Mouse (Mus musculus) heart, postnatal 0 days (tissue): Measurements from ENCODE around the gene Olfr539. TPM values are rescaled to one million over a fixed set of nuclear protein-coding genes. Genes with fewer than 3 reads are reported as not detected.
"Not testable (repeated sequence)": the region's sequence is repeated elsewhere in the genome, so short reads cannot be mapped to it uniquely, and the experiment has no call there.

Experiments
- ATAC-seq: fragments of 200-750 bp; cut with Nextera tagmentation; 2 replicates; pipeline ENCODE4 v1.8.0; 2017; ENCODE audit warnings: low read depth, moderate number of reproducible peaks, moderate library complexity; ENCODE audit not compliant: insufficient read depth
- DNase-seq: peaks from one replicate; pipeline ENCODE4 v3.0.0-alpha.2; 2016; ENCODE audit warnings: low spot score
- H3K27ac ChIP-seq: fragments of 300-500 bp; sonication (generic); 2 replicates; pipeline ENCODE4 v1.5.1; 2014; ENCODE audit warnings: low read depth, mild to moderate bottlenecking
- H3K27me3 ChIP-seq: fragments of 300-500 bp; sonication (generic); 2 replicates; pipeline ENCODE4 v1.6.1; 2014; ENCODE audit warnings: low read length, mixed read lengths; ENCODE audit not compliant: control insufficient read depth, insufficient read depth
- H3K36me3 ChIP-seq: fragments of 300-500 bp; sonication (generic); replicated peaks from 2 replicates; pipeline ENCODE4 v1.6.1; 2014; ENCODE audit warnings: low read length, mixed read lengths; ENCODE audit not compliant: control insufficient read depth, insufficient read depth
- H3K4me1 ChIP-seq: fragments of 300-500 bp; sonication (generic); 2 replicates; pipeline ENCODE4 v1.6.1; 2014; ENCODE audit warnings: antibody characterized with exemption; ENCODE audit not compliant: control insufficient read depth, insufficient read depth
- H3K4me2 ChIP-seq: fragments of 300-500 bp; sonication (generic); 2 replicates; pipeline ENCODE4 v1.6.1; 2014; ENCODE audit warnings: low read depth, mild to moderate bottlenecking, low read length, moderate library complexity
- H3K4me3 ChIP-seq: fragments of 300-500 bp; sonication (generic); 2 replicates; pipeline ENCODE4 v1.5.1; 2014; ENCODE audit warnings: low read depth, low read length
- H3K9ac ChIP-seq: fragments of 300-500 bp; sonication (generic); replicated peaks from 2 replicates; pipeline ENCODE4 v1.6.1; 2014; ENCODE audit warnings: low read depth, low read length, mixed read lengths
- H3K9me3 ChIP-seq: fragments of 300-500 bp; sonication (generic); replicated peaks from 2 replicates; pipeline ENCODE4 v1.6.1; 2016; ENCODE audit warnings: low read length; ENCODE audit not compliant: control insufficient read depth
- CTCF ChIP-seq: IDR thresholded peaks from 2 replicates; pipeline ENCODE4 v1.5.1; 2016; ENCODE audit warnings: antibody characterized with exemption, control low read depth, low read depth
- EP300 ChIP-seq: IDR thresholded peaks from 2 replicates; pipeline ENCODE4 v1.6.1; 2016; ENCODE audit warnings: antibody characterized with exemption, low read depth
- WGBS: fragments of 180-500 bp; shearing (Covaris S2); extraction: QIAGEN DNeasy Blood & Tissue Kit; methylation state at CpG from one replicate; pipeline ENCODE4 v1.1.7; 2014; 5-methylcytosine and 5-hydroxymethylcytosine counted together
- polyA plus RNA-seq: library from polyadenylated mRNA; unstranded; fragments of >200 nt; fragmentation: Nextera tagmentation; extraction: Ambion mirVana; gene quantifications from 2 replicates; pipeline ENCODE4 v1.2.1, GENCODE M21; 2015
- total RNA-seq: library from RNA; depleted of rRNA; stranded (reverse); fragments of >200 nt; gene quantifications from 2 replicates; pipeline ENCODE4 v1.2.3, GENCODE M21; 2014; ENCODE audit warnings: low replicate concordance; rRNA removed

Gene Olfr539
- total RNA-seq (not detected in 2 replicates), polyA plus RNA-seq (not detected in 2 replicates)

- TF ChIP-seq EP300 (no peak), CTCF (no peak)
- H3K4me1 ChIP-seq = no peaks in the 10 kb centered on the region
- no peaks in the 10 kb centered on the region for H3K9me3 ChIP-seq
- no peak for ATAC-seq
- H3K36me3 ChIP-seq = no peaks in the 10 kb centered on the region
- WGBS = 52% methylated on average over 4 of the region's 4 CpGs
- no peak within 1 kb of the TSS for H3K4me2 ChIP-seq
- no peak for DNase-seq
- no peak within 1 kb of the TSS for H3K4me3 ChIP-seq
- H3K9ac ChIP-seq = no peak within 1 kb of the TSS
- H3K27ac ChIP-seq = no peak within 1 kb of the TSS
- H3K27me3 ChIP-seq = no peaks in the 10 kb centered on the region
Measured at GRCm38 (mm10) chr7:140659630-140660029, at the start of gene Olfr539. Gene Olfr539 (plus strand): TSS chr7:140659930.

GRCm38 (mm10) chr7:140628670-140629069 is 31.1 kb upstream of the Olfr539 start, which contains the start of gene Olfr61:
Gene Olfr61 (plus strand): TSS chr7:140628970.
- WGBS = 64% methylated on average over 3 of the region's 3 CpGs
- ATAC-seq, H3K4me2 ChIP-seq, H3K4me3 ChIP-seq, H3K4me1 ChIP-seq, H3K27ac ChIP-seq, DNase-seq, H3K27me3 ChIP-seq, H3K36me3 ChIP-seq, H3K9me3 ChIP-seq, H3K9ac ChIP-seq: not testable (repeated sequence)

GRCm38 (mm10) chr7:140630559-140630958 is 29.2 kb upstream of the Olfr539 start:
- Histone ChIP-seq H3K4me3 (no peak overlapping the region), H3K4me2 (no peak overlapping the region), H3K27me3 (no peaks in the 10 kb centered on the region), H3K36me3 (no peaks in the 10 kb centered on the region), H3K9me3 (no peaks in the 10 kb centered on the region), H3K4me1 (no peaks in the 10 kb centered on the region), H3K9ac (no peak overlapping the region), H3K27ac (no peak overlapping the region)
- WGBS = 37% methylated on average over 1 of the region's 1 CpGs
- TF ChIP-seq EP300 (no peak), CTCF (no peak)
- DNase-seq (no peak), ATAC-seq (no peak)

GRCm38 (mm10) chr7:140646152-140646551 is 13.6 kb upstream of the Olfr539 start, which contains the start of gene Olfr53:
Gene Olfr53 (plus strand): TSS chr7:140646452.
- no peak for TF ChIP-seq CTCF
- no peak for TF ChIP-seq EP300
- Histone ChIP-seq H3K27me3 (no peaks in the 10 kb centered on the region), H3K9me3 (no peaks in the 10 kb centered on the region), H3K4me1 (no peaks in the 10 kb centered on the region), H3K27ac (no peak within 1 kb of the TSS), H3K4me3 (no peak within 1 kb of the TSS), H3K4me2 (no peak within 1 kb of the TSS), H3K36me3 (no peaks in the 10 kb centered on the region), H3K9ac (no peak within 1 kb of the TSS)
- DNase-seq = no peak
- ATAC-seq = no peak
- 59% methylated on average over 1 of the region's 1 CpGs for WGBS

GRCm38 (mm10) chr7:140670693-140671092 is 11.0 kb downstream of the Olfr539 start:
- not testable (repeated sequence) for H3K9ac ChIP-seq, H3K4me3 ChIP-seq, H3K4me2 ChIP-seq, H3K36me3 ChIP-seq, H3K27ac ChIP-seq, DNase-seq, H3K27me3 ChIP-seq, H3K4me1 ChIP-seq, ATAC-seq, H3K9me3 ChIP-seq
- 63% methylated on average over 3 of the region's 3 CpGs for WGBS

DNA sequence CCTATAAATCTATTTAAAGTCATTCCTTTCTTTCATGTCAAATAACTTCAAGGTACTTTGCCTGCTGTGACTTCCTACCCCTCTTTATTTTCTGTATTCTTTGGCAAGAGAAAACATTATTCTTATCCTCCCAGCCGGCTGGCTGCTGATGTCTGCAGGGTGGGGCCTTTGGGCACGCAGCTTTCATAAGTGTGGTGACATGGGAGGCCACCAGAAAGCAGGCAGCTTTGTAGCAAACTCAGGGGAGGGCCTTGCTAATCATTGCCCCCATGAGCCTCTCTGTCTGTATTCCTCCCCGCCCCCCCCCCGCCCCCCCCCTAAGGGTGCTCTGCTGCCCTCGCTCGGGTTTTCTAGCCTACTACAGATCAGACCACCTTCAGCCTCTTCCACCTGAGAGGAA is 16.1 kb downstream of the Olfr539 start:
- ATAC-seq = no peak
- Histone ChIP-seq H3K4me2 (no peak overlapping the region), H3K9ac (no peak overlapping the region), H3K36me3 (no peaks in the 10 kb centered on the region), H3K27ac (no peak overlapping the region), H3K4me1 (no peaks in the 10 kb centered on the region), H3K9me3 (0 out of 2 replicates have a peak, but pooled peaks cover 2% of the 10 kb centered on the region), H3K27me3 (no peaks in the 10 kb centered on the region), H3K4me3 (no peak overlapping the region)
- peak; percentile 11 for DNase-seq
- WGBS = 5% methylated on average over 5 of the region's 6 CpGs
- no peak for TF ChIP-seq CTCF
- no peak for TF ChIP-seq EP300

DNA sequence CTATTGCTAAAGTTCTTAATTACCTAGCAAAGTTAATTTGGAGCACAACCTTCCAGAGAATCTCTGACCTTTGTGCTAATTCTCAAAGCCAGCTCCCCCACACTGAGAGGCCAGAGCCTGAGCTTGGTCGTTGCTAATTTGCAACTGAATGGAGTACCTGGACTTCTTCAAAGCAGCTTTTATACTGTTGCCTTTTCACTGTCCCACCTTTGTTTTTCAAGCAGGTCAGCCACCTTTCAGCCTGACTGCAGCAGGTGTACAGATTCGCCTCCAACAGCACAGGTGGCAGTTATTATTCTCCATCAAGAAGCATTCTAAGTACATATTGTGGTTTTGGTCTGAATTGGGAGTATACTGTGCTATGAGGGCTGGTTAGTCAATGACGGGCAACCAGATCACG is 19.9 kb downstream of the Olfr539 start:
- H3K4me2 ChIP-seq, H3K27ac ChIP-seq, H3K9ac ChIP-seq, H3K27me3 ChIP-seq, H3K9me3 ChIP-seq, H3K4me1 ChIP-seq, H3K4me3 ChIP-seq, H3K36me3 ChIP-seq, ATAC-seq, DNase-seq: not testable (repeated sequence)
- WGBS = 53% methylated on average over 4 of the region's 4 CpGs
